Mouse (Mus musculus) kidney, adult 2 months (tissue): ENCODE results near the gene 2010300C02Rik.

Source experiments
- CTCF ChIP-seq: fragments of 200-500 bp; conservative IDR thresholded peaks from 2 replicates; pipeline ENCODE4 v1.5.1; 2011; ENCODE audit warnings: low read depth, mild to moderate bottlenecking, control low read depth, low read length, moderate library complexity, mixed read lengths; ENCODE audit not compliant: insufficient read depth, insufficient read length
- POLR2A ChIP-seq: fragments of 200-500 bp; IDR thresholded peaks from one replicate; pipeline ENCODE4 v1.6.1; 2011; ENCODE audit warnings: low read depth, low read length, control low read depth

- no peak for TF ChIP-seq CTCF
- no peak for TF ChIP-seq POLR2A
Measured at GRCm38 (mm10) chr1:37614130-37614529, 105.8 kb downstream of the 2010300C02Rik start.
